Mouse (Mus musculus): ENCODE results near the gene Gm42417. TPM values are rescaled to one million over a fixed set of nuclear protein-coding genes. Genes with fewer than 3 reads are reported as not detected.
"Not testable (repeated sequence)": the region's sequence is repeated elsewhere in the genome, so short reads cannot be mapped to it uniquely, and the experiment has no call there.

The Gm42417 gene
- polyA plus RNA-seq, 1 experiment: not detected

DNA sequence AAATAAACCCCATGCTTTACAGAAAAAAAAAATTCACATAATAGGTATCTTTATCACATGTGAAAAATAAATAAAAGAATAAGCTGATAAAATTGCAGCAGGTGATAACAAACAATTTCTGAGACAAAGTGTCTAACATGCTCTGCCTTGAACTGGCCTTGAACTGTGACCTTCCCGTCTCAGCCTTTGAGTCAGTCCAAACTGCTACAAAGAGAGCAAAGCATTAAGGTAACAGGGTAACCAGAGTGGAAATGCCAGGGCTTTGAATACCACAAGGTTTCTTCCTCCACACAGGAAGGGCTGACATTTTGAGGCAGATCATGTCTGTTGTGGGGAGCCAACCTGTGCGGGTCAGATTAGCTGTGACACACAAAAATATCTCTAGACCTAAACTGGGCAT is 6.2 kb upstream of the Gm42417 start:
- WGBS: 34% methylated on average over 2 of the region's 2 CpGs
- H3K4me3 ChIP-seq (ENCODE audit: control insufficient read depth, insufficient read depth, low read length): no peak overlapping the region
- TF ChIP-seq POLR2A (IDR thresholded peaks at IDR 0.05; ENCODE audit: control insufficient read depth, extremely low read depth, insufficient read depth, low read length, poor library complexity) (no peak), CTCF (IDR thresholded peaks at IDR 0.05; ENCODE audit: borderline replicate concordance, control insufficient read depth, extremely low read depth, insufficient read depth, low read length, poor library complexity) (no peak)
- no peak overlapping the region; the same call in 1 of the 2 replicates for H3K27ac ChIP-seq (ENCODE audit: control insufficient read depth, insufficient read depth, low read length)
- DNase-seq: no peak
- peaks cover 11% of the 10 kb centered on the region; the same call in 1 of the 2 replicates for H3K36me3 ChIP-seq (ENCODE audit: control insufficient read depth, insufficient read depth, low read length)
- peaks cover 5% of the 10 kb centered on the region for H3K4me1 ChIP-seq (replicated peaks; ENCODE audit: control insufficient read depth, insufficient read depth, low read length)
- H3K27me3 ChIP-seq (ENCODE audit: control insufficient read depth, insufficient read depth, low read length): no peaks in the 10 kb centered on the region

DNA sequence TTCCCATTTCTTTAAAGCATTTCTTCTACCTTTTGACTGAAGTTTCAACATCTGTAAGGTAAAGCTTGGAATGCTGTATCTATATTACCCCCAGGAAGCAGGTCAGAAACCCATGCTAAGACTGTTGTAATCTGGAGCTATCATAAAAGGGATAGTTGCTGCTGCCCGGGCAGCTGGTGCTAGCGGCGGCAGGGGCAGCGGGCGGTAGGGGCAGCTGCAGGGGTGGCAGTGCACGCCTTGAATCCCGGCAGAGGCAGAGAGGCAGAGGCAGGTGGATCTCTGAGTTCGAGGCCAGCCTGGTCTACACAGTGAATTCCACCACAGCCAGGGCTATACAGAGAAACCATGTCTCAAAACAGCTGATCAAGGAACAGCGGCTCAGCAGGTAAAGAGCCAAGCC is 3.7 kb upstream of the Gm42417 start:
- no peaks in the 10 kb centered on the region for H3K27me3 ChIP-seq (ENCODE audit: control insufficient read depth, insufficient read depth, low read length)
- H3K4me3 ChIP-seq (ENCODE audit: control insufficient read depth, insufficient read depth, low read length): no peak overlapping the region
- DNase-seq: no peak
- TF ChIP-seq POLR2A (IDR thresholded peaks at IDR 0.05; ENCODE audit: control insufficient read depth, extremely low read depth, insufficient read depth, low read length, poor library complexity) (no peak), CTCF (IDR thresholded peaks at IDR 0.05; ENCODE audit: borderline replicate concordance, control insufficient read depth, extremely low read depth, insufficient read depth, low read length, poor library complexity) (no peak)
- peaks cover 17% of the 10 kb centered on the region; the same call in 1 of the 2 replicates for H3K36me3 ChIP-seq (ENCODE audit: control insufficient read depth, insufficient read depth, low read length)
- WGBS: 98% methylated on average over 9 of the region's 9 CpGs
- peaks cover 5% of the 10 kb centered on the region for H3K4me1 ChIP-seq (replicated peaks; ENCODE audit: control insufficient read depth, insufficient read depth, low read length)
- H3K27ac ChIP-seq (ENCODE audit: control insufficient read depth, insufficient read depth, low read length): no peak overlapping the region

DNA sequence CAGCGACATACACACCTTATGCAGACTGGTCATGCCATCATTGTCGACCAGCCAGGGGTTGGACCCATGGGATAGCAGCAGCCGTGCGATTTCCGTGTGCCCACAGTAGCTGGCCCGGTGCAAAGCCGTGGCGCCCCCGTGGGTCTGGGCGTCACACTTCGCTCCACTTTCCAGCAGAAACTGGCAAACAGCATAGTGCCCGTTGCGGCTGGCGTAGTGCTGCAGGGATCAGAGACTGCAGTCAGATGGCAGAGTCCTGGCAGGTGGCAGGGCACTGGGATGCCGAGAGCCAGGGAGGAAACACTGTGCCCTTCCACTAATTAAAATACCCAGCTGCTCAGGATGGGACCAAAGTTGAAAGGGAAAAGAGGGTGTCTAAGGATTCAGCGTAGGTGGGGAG is 2.6 kb upstream of the Gm42417 start:
- Histone ChIP-seq H3K36me3 (ENCODE audit: control insufficient read depth, insufficient read depth, low read length) (peaks cover 17% of the 10 kb centered on the region; the same call in 1 of the 2 replicates), H3K27ac (ENCODE audit: control insufficient read depth, insufficient read depth, low read length) (no peak overlapping the region), H3K4me1 (replicated peaks; ENCODE audit: control insufficient read depth, insufficient read depth, low read length) (peaks cover 5% of the 10 kb centered on the region), H3K4me3 (ENCODE audit: control insufficient read depth, insufficient read depth, low read length) (no peak overlapping the region), H3K27me3 (ENCODE audit: control insufficient read depth, insufficient read depth, low read length) (no peaks in the 10 kb centered on the region)
- no peak for TF ChIP-seq CTCF (IDR thresholded peaks at IDR 0.05; ENCODE audit: borderline replicate concordance, control insufficient read depth, extremely low read depth, insufficient read depth, low read length, poor library complexity)
- TF ChIP-seq POLR2A (IDR thresholded peaks at IDR 0.05; ENCODE audit: control insufficient read depth, extremely low read depth, insufficient read depth, low read length, poor library complexity): no peak
- DNase-seq: no peak
- WGBS: 98% methylated on average over 16 of the region's 16 CpGs

DNA sequence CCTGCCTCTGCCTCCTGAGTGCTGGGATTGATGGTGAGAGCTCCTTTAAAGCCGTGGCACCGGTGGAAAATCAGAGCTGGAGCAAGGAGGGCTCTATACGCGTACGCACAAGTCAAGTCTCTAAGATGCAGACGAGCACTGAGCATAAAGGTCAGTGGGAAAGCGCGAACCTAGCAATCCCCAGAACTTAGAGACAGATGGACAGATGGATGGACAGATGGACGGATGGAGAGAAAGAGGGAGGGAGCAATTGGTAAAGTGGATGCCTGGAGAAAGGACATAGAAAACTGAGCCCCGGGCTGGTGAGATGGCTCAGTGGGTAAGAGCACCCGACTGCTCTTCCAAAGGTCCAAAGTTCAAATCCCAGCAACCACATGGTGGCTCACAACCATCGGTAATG is 1.6 kb upstream of the Gm42417 start:
- no peak for DNase-seq
- no peak overlapping the region for H3K27ac ChIP-seq (ENCODE audit: control insufficient read depth, insufficient read depth, low read length)
- no peaks in the 10 kb centered on the region for H3K27me3 ChIP-seq (ENCODE audit: control insufficient read depth, insufficient read depth, low read length)
- TF ChIP-seq POLR2A (IDR thresholded peaks at IDR 0.05; ENCODE audit: control insufficient read depth, extremely low read depth, insufficient read depth, low read length, poor library complexity) (no peak), CTCF (IDR thresholded peaks at IDR 0.05; ENCODE audit: borderline replicate concordance, control insufficient read depth, extremely low read depth, insufficient read depth, low read length, poor library complexity) (no peak)
- peaks cover 5% of the 10 kb centered on the region for H3K4me1 ChIP-seq (replicated peaks; ENCODE audit: control insufficient read depth, insufficient read depth, low read length)
- 99% methylated on average over 12 of the region's 12 CpGs for WGBS
- H3K4me3 ChIP-seq (ENCODE audit: control insufficient read depth, insufficient read depth, low read length): no peak overlapping the region
- peaks cover 17% of the 10 kb centered on the region; the same call in 1 of the 2 replicates for H3K36me3 ChIP-seq (ENCODE audit: control insufficient read depth, insufficient read depth, low read length)

- Histone ChIP-seq H3K4me3 (ENCODE audit: control insufficient read depth, insufficient read depth, low read length) (no peak overlapping the region), H3K4me1 (replicated peaks; ENCODE audit: control insufficient read depth, insufficient read depth, low read length) (no peaks in the 10 kb centered on the region), H3K27me3 (ENCODE audit: control insufficient read depth, insufficient read depth, low read length) (no peaks in the 10 kb centered on the region), H3K27ac (ENCODE audit: control insufficient read depth, insufficient read depth, low read length) (no peak overlapping the region), H3K36me3 (ENCODE audit: control insufficient read depth, insufficient read depth, low read length) (peaks cover 17% of the 10 kb centered on the region; the same call in 1 of the 2 replicates)
- no peak for DNase-seq
- TF ChIP-seq CTCF (IDR thresholded peaks at IDR 0.05; ENCODE audit: borderline replicate concordance, control insufficient read depth, extremely low read depth, insufficient read depth, low read length, poor library complexity): no peak
- TF ChIP-seq POLR2A (IDR thresholded peaks at IDR 0.05; ENCODE audit: control insufficient read depth, extremely low read depth, insufficient read depth, low read length, poor library complexity): no peak
- WGBS: 94% methylated on average over 11 of the region's 11 CpGs
Measured at GRCm38 (mm10) chr1:36540132-36540531, 903 bp upstream of the Gm42417 start.

DNA sequence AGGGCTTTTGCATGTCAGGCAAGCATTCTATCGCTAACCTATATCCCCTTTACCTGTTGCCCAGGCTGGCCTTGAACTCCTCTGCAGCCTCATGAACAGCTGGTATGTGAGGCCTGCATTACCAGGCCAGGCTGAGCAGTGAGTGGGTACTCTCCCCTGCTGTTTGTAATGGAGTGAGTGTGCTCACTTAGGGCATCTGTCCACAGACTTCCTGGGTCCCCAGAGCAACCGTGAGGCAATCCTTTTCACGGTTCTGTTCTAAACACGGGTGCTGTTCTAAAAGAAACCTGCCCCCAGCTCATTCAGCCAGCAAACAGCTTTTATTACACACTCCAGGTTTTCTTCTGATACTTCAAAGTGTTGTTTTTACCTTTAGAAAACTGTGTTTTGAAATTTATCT is 502 bp downstream of the Gm42417 start:
- Histone ChIP-seq H3K36me3 (ENCODE audit: control insufficient read depth, insufficient read depth, low read length) (peaks cover 17% of the 10 kb centered on the region; the same call in 1 of the 2 replicates), H3K27ac (ENCODE audit: control insufficient read depth, insufficient read depth, low read length) (no peak overlapping the region), H3K4me1 (replicated peaks; ENCODE audit: control insufficient read depth, insufficient read depth, low read length) (peaks cover 10% of the 10 kb centered on the region), H3K27me3 (ENCODE audit: control insufficient read depth, insufficient read depth, low read length) (no peaks in the 10 kb centered on the region), H3K4me3 (ENCODE audit: control insufficient read depth, insufficient read depth, low read length) (no peak overlapping the region)
- WGBS: 88% methylated on average over 4 of the region's 4 CpGs
- TF ChIP-seq CTCF (IDR thresholded peaks at IDR 0.05; ENCODE audit: borderline replicate concordance, control insufficient read depth, extremely low read depth, insufficient read depth, low read length, poor library complexity) (no peak), POLR2A (IDR thresholded peaks at IDR 0.05; ENCODE audit: control insufficient read depth, extremely low read depth, insufficient read depth, low read length, poor library complexity) (no peak)
- DNase-seq: no peak

DNA sequence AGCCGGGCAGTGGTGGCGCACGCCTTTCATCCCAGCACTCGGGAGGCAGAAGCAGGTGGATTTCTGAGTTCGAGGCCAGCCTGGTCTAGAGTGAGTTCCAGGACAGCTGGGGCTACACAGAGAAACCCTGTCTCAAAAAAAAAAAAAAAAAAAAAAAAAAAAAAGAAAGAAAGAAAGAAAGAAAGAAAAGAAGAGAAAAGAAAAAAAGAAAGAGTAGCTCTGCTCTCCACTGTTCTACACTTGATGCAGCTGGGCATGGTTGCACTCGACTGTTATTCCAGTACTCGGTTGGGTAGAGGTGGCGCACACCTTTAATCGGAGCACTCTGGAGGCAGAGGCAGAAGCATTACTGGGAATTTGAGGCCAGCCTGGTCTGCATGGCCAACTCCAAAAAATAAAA is 2.4 kb downstream of the Gm42417 start, which contains the start of gene Ankrd23:
Gene Ankrd23 (minus strand): TSS at position 101 of the 400 bp plus-strand sequence.
- H3K27me3 ChIP-seq (ENCODE audit: control insufficient read depth, insufficient read depth, low read length); DNase-seq; H3K4me3 ChIP-seq (ENCODE audit: control insufficient read depth, insufficient read depth, low read length); H3K27ac ChIP-seq (ENCODE audit: control insufficient read depth, insufficient read depth, low read length): not testable (repeated sequence)
- Histone ChIP-seq H3K36me3 (ENCODE audit: control insufficient read depth, insufficient read depth, low read length) (peaks cover 15% of the 10 kb centered on the region; the same call in 1 of the 2 replicates), H3K4me1 (replicated peaks; ENCODE audit: control insufficient read depth, insufficient read depth, low read length) (peaks cover 10% of the 10 kb centered on the region)
- WGBS: 99% methylated on average over 9 of the region's 9 CpGs
